Mouse (Mus musculus) neutrophil, adult 5-6 weeks (primary cell): ENCODE results near the gene Ryr3. TPM values are rescaled to one million over a fixed set of nuclear protein-coding genes. Genes with fewer than 3 reads are reported as not detected.

Source experiments
- ATAC-seq: fragments of 151-379, 151-347 bp; 2 replicates; pipeline ENCODE4 v1.8.0; 2017; ENCODE audit warnings: mild to moderate bottlenecking, moderate TSS enrichment; ENCODE audit not compliant: insufficient number of reproducible peaks, poor library complexity, low FRiP score, severe bottlenecking; ENCODE audit errors: extremely low read depth
- total RNA-seq: library from RNA; stranded (forward); fragments of 200-1000 nt; gene quantifications from 2 replicates; pipeline ENCODE4 v1.2.3, GENCODE M21; 2017

Ryr3 gene
- total RNA-seq, 1 experiment from 2014 or later, result under 0.01 TPM

GRCm38 (mm10) chr2:112751416-112751815, 465.5 kb downstream of the Ryr3 start:
- ATAC-seq, result no peak

DNA sequence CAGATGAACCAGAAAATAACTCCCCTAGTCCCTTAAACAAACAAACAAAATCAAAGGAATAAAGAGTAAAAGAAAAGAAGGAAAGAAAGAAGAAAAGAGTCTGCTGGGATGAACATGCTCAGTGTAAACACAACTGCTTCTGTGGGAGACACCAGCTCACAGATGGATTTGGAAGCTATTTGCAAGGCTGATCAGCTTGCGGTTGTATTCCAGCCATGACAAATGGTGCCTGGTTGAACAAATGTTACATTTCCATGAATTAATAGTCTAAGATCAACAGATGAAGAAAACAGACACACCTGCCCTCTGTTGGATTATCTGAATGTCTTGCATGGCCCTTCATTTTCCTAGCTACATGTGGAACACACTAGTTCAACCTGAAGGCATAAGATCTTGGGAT, 468.4 kb downstream of the Ryr3 start:
- no peak for ATAC-seq

GRCm38 (mm10) chr2:112732942-112733341, 484.0 kb downstream of the Ryr3 start:
- no peak for ATAC-seq

DNA sequence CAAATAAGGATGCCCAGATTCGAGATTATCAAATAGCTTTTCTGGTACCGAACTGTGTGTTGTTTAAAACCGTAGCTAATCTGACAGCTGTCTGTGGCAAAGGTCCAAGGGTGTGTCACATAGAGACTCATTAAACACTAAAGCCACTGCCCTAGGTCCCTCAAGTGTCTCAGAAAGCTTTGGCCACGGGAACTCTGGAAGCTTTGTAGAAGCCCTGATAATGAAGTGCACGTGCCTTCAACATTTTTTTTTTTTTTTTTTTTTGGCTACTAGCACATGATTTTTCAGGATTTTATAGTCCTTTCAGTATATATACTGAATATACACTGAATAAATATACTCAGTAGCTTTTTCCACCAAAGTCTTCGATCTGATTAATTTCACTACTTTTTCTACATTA, 489.1 kb downstream of the Ryr3 start:
- ATAC-seq, result no peak

DNA sequence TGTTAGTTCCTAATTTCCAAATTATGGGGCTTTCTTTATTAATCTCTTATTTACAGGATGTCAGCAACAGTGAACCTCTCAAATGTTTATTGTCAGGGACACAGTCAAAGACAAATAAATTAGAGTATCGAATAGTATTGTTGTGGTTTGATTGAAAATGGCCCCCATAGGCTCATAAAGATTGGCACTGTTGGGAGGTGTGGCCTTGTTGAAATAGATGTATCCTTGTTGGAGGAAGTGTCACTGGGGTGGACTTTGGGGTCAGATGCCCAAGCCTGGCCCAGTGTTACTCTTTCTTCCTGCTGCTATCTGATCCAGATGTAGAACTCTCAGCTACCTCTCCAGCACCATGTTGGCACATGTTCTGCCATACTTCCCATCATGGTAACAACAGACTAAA, 495.7 kb downstream of the Ryr3 start:
- no peak for ATAC-seq

- no peak for ATAC-seq
These were observed 496.2 kb downstream of the Ryr3 start for GRCm38 (mm10) chr2:112720715-112721114.

DNA sequence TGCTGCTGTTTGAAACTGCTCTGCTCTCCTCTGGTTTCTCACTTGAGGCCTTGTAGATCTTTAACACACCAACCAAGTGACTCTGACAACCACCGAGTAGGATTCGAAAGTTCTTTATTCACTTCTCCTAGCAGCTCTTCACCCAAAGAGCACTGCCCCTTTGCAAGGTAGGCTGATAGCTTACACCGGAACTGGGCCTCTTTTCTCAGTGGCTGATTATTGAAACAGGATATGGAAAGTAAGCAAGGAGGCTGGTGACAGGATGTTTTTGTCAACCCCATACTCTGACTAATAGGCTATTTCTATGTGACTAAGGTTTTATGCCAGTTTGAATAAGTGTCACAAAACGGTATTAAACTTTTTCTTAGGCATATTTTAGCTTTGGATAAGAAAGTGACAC, 502.2 kb downstream of the Ryr3 start:
- ATAC-seq, result peak; percentile 26; the same call in 1 of the 2 replicates

DNA sequence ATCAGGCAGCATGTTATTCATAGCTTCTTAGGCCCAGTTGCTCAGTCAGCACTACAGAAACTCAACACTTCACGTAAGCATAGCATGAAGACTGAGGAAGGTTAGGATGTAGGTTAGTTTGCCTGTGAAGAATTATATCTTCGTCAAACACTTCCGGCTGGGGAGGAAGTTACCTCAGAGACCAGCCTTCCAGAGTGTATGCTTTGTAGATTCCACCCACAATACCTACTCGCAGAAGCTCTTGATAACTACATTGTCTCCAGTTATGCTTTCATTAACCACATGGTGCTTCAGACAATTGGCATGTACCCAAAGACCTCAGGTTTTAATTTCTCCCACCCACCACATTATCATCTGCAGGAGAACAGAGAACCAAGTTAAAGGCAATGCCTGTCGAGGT, 535.1 kb downstream of the Ryr3 start:
- ATAC-seq, result no peak

- no peak for ATAC-seq
These were observed 539.6 kb downstream of the Ryr3 start for GRCm38 (mm10) chr2:112677246-112677645.

- no peak for ATAC-seq
These were observed 540.2 kb downstream of the Ryr3 start for GRCm38 (mm10) chr2:112676721-112677120.

- no peak for ATAC-seq
These were observed 540.7 kb downstream of the Ryr3 start for GRCm38 (mm10) chr2:112676175-112676574.

GRCm38 (mm10) chr2:112669461-112669860, 547.4 kb downstream of the Ryr3 start:
- ATAC-seq, result no peak

- ATAC-seq, result no peak
These were observed 560.8 kb downstream of the Ryr3 start for GRCm38 (mm10) chr2:112656131-112656530.

GRCm38 (mm10) chr2:112653836-112654235, 563.1 kb downstream of the Ryr3 start:
- ATAC-seq, result no peak

- no peak for ATAC-seq
These were observed 579.7 kb downstream of the Ryr3 start for GRCm38 (mm10) chr2:112637206-112637605.

- ATAC-seq, result no peak
These were observed 584.4 kb downstream of the Ryr3 start for GRCm38 (mm10) chr2:112632536-112632935.

GRCm38 (mm10) chr2:112630669-112631068, 586.2 kb downstream of the Ryr3 start:
- no peak for ATAC-seq

- ATAC-seq, result no peak
These were observed 591.7 kb downstream of the Ryr3 start for GRCm38 (mm10) chr2:112625156-112625555.

DNA sequence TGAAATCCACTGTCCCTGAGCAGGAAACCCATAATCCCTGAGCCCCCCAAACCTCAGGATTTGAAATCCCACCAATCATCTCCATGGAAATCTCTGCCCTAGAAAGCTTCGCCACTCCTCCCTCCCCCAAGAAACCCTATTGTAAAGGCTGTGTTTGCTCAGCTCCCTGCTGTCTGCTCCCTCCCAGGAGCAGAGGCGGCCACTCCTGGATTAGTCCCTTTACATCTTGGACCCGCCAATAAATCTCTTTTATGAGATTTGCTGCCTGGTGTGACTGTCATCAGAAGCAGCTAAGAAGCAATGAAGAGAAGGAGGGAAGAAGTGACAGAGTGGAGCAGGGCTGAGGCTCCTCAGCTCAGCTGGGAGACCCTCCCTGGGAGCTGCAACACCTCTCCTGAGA, 599.7 kb downstream of the Ryr3 start:
- no peak for ATAC-seq

DNA sequence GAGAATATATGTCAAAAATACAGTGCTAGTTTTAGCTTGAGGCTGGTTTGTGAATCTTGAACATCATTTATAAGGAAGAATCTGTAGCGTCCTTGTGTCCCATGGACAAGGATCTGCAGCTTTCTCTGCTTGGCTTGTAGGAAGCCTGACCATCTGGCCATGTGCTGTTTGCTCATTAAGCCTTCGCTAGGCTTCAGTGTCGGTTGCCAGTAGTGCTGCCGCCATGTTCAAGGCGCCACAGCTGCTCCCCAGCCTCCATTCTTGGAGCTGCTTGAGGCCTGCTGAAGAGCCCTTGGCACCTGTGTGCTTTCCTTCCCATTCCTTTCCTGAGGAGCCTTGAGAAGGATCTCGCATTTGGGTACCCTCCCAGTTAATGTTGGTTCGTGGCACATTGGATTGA, 602.5 kb downstream of the Ryr3 start:
- no peak for ATAC-seq

GRCm38 (mm10) chr2:112612628-112613027, 604.3 kb downstream of the Ryr3 start:
- ATAC-seq, result no peak

DNA sequence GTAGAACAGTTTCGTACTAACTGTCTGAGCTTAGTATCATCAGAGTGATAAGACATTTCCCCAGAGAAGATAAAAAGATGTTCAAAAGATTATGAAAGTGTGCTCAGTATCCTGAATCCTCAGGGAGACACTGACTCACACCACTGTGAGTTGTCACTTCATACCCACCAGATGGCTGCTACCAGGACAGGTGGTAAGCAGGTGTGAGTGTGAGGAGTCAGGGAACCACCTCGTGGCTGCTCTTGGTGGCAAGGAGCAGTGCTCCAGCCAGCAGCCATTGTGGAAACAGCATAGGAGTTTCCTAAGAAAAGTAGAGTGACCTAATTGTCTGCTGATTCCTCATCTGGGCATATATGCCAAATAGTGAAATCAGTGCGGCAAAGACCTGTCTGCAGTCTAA, 610.4 kb downstream of the Ryr3 start:
- ATAC-seq, result no peak
